Mouse (Mus musculus) heart, postnatal 10 days (tissue): ENCODE measurements around the gene Tusc1. TPM values are rescaled to one million over a fixed set of nuclear protein-coding genes. Genes with fewer than 3 reads are reported as not detected.

Experiments used
- DNase-seq, 2 experiments: peaks; one replicate each; pipeline ENCODE4 v3.0.0; 2021
- intact Hi-C: fragments of 180-260 bp; cut with DNase I; formaldehyde crosslinking; loops from one replicate; pipeline ENCODE4 v1.15.1; 2025
- total RNA-seq, 2 experiments: library from RNA; stranded (reverse); gene quantifications; 2 replicates each; pipeline ENCODE4 v1.2.3; 2021

Tusc1 gene
- total RNA-seq: 1 to 10 TPM; 6.8 to 7.1 TPM

DNA sequence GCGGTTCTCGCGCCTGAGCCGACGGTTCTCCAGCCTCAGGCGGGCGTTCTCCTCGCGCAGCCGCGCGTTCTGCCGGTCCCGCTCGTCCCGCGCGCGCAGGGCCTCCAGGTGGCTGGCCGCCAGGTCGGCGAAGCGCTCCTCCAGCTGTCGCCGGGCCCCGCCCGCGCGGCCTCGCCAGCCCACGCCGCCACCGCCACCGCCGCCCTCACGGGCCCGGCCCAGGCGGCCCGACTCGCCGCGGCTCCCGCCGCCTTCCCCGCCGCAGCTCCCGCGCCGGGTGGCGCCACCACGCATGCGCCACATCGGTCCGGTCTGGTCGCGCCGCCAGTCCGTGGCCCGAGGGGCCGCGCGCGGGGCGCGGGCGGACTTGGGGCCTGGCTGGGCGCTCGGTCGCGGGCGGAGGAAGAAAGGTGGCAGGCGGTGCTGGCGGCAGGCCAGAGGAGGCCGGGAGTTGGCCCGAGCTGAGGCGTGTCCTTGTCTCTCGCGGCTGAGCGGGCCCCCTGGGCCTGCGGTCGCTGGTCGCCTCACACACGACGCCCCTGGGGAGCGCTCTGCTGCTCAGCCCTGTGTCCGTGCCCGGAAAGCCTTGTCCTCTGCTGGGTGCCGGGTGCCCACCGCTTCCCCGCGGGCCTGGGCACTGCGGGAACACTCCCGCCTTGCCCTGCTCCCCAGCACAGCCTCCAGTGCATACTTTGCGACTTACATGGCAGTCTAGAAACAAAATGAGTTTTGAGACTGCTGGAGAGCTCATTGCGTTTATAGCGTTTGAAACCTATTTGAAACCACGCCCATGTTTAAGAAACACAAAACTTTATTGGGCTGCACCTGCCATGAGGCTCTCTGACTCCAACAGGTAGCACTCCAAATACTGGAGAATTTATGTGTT, at the start of gene Tusc1:
TSS of gene Tusc1 (minus strand) at position 394 of the 886 bp plus-strand sequence.
- intact Hi-C loops: no loop called here
- peak; percentile 86 to 90 for DNase-seq

- intact Hi-C loops: no loop called here
- DNase-seq: peak in 1 of 2 experiments; percentile 1
These were observed 17.6 kb upstream of the Tusc1 start for GRCm38 (mm10) chr4:93352930-93353329.

DNA sequence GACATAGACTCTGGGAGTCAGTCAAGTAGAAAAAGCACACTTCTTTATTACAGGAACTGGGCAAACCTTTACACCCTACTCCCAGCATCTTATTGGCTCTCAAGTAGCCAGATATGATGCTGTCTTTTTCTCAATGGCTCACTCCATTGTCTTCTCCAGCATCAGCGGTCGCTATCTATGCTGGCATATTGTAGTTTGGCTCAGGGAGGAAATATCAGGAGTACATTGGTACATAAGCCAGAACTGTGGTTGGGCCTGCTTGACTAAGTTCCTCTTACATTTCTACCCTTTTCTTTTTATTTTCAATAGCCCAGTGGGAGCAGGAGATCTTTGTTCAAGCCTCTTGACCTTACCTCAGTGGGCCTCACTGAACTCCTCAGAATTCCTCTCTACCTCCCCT, 9.0 kb upstream of the Tusc1 start:
- intact Hi-C loops: no loop called here
- DNase-seq: no peak

GRCm38 (mm10) chr4:93341568-93341967, 6.3 kb upstream of the Tusc1 start:
- intact Hi-C loops: no loop called here
- DNase-seq: no peak

- intact Hi-C loops: no loop called here
These were observed 2.7 kb upstream of the Tusc1 start for GRCm38 (mm10) chr4:93337977-93338376.

DNA sequence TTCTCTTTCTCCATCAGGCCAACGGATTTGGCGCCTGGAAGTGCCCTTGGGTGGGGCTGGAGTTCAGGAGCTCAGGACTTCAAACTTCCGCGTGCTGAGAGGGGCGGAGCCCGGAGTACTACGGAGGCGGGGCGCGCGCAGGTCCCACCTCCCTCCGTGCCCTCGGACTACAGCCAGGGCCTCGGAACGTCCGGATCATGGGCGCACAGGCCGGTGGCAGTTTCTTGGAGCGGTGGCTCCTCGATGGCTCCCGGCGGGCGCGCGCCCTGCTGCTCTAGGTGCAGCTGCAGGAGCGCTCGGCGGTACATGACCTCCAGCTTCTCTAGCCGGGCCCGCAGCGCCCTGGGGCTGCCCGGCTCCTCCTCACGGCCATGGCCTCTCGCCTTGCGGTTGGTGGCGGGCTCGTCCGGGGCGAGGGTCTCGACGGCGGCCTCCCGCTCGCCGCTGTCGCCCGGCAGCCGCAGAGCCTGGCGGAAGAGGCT, 634 bp downstream of the Tusc1 start:
- DNase-seq: peak; percentile 90
- intact Hi-C loops: no loop called here

More at GRCm38 (mm10) chr4:93337977-93338376, 2.7 kb upstream of the Tusc1 start:
- no peak for DNase-seq

GRCm38 (mm10) chr4:93307486-93307885, 27.8 kb downstream of the Tusc1 start:
- intact Hi-C loops: no loop called here
- DNase-seq: no peak

DNA sequence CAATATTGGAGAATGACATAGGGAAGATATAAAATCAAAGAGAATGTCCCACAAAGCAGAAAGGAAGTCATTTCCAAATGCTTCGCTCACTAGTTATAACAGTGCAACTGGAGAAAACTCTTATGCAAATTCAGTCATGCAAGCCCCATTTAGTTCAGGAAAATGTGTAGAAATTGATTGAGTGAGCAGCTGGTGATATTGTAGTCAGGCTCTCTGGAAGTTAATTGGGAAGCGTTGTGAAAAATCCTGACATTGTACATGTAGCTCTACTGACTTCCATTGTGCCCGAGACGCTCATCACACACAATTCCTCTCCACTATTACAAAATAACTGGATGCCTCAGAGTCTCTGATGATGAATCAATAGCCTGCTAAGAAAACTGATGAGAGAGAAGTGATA, 49.2 kb downstream of the Tusc1 start:
- intact Hi-C loops: no loop called here
- no peak for DNase-seq
